Mouse (Mus musculus): Measurements from ENCODE around the gene Ddx23.

Gene Ddx23

GRCm38 (mm10) chr15:98608784-98609250 is 53.9 kb downstream of the Ddx23 start:
- DNase-seq (ENCODE audit: low read depth, low spot score): no peak

DNA sequence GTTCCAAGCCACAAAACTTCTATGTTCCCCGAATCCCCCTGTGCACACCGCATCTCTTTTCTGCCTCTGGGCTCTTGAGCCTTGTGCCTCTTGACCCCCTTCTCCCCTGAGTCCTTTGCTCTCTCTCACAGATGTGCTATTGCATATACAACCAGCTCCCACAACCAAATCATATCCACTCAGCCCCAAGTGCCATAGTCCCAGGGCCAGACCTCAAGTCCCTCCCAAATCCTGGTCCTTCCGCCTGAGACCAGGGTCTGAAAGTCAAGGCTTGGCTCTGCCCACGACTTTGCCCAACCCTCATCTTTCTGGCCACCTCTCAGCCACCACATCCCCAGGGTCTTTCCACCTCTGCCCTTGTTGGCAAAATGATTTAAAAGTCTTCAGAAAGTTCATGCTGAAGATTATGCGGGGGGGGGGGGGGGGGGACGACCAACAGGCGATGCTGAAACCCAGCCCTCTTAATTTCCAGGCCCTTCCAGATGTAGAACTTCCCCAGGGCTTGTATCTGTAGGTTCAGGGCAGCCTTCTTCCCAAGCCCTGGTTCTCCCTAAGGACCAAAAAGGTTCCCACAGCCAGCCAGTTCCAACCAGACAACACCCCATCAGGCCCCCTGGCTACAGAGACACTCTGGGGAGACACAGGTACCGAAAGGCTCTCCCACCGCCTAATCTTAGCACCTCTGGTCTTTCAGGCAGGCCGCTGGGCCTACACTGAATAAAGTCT is 54.5 kb downstream of the Ddx23 start:
- DNase-seq (ENCODE audit: low read depth, low spot score): no peak

- DNase-seq (ENCODE audit: low read depth, low spot score): no peak
Measured at GRCm38 (mm10) chr15:98607557-98607956, 55.1 kb downstream of the Ddx23 start.

GRCm38 (mm10) chr15:98606739-98607138 is 56.0 kb downstream of the Ddx23 start:
- DNase-seq (ENCODE audit: low read depth, low spot score): no peak

DNA sequence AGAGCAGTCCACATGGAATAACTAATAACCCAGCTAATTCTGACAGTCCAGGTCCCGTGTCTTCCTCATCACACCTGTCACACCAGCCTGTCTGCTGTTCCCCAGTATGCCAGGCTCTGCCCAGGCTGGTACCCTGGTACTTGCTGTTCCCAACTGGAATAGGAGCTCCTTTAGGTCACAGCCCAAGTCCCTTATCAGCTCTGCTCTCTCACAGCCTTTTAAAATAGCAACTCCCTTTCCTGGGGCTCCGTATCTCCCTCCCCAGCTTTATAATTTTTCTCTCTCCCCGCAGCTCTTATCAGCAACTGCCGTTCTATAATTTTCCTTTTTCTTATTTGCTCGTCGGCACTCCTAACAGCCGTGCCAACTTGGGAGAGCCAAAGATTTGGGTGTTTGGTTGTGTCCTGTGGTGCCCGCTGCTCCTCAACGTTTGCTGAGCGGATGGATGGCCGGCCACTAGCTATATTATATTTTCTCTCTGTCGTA is 56.6 kb downstream of the Ddx23 start:
- DNase-seq (ENCODE audit: low read depth, low spot score): no peak

- no peak for DNase-seq (ENCODE audit: low read depth, low spot score)
Measured at GRCm38 (mm10) chr15:98604041-98604575, 58.6 kb downstream of the Ddx23 start.

DNA sequence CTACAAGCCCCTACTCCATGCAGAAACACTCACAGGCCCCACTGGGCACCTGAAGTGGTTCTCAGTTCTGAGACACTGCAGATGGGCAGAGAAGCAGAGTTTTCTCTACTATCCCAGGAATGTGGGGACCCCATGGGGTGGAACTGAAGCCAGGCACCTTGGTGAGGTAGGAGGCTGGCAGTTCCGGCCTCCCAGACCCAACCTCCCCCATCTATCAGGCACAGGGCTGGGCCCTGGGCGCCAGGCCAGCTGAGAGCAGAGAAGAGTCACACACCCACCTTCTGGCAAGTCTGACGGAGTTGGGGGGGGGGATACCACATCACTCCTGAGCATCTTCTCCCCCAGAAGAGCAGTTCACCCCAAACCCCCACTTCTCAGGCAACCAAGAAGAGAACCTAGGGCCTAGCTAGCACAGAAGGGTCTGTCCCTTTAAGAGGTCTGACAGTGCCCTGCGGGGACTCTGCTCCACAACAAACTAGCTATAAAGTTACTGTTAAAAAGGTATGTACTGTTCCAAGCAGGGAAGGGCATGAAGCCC is 59.7 kb downstream of the Ddx23 start:
- DNase-seq (ENCODE audit: low read depth, low spot score): no peak

DNA sequence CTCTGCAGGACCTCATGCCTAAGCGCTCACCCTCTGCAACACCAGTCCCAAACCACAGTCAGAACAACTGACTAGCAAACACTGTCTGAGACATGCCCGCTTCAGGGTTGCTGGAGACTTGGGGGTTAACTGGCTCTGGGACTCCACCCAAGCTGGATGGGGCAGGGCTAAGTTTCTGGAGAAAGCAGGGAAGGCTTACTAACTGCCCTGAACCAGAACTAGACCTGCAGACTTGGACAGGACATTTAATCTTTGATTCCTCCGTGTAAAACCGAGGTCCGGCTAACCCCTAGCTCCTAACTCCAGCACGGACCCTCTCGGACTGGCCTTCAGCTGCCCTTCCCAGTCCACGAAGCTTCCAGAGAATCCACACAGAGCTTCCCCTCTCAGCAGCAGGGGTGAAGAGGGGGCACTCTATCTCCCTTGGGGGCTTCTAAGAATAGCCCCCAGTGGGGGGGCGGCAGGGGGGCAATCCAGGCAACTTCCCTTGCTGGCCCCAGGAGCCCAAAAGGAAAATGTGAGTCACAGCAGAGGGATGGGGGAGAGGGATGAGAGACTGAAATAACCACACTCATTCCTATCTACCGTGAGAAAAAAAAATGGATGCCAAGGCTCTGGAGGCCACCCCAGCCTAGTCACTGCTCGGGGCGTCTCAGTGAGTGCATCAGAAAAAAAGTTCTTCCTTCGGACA is 60.4 kb downstream of the Ddx23 start:
- no peak for DNase-seq (ENCODE audit: low read depth, low spot score)

GRCm38 (mm10) chr15:98601832-98602190 is 60.9 kb downstream of the Ddx23 start:
- DNase-seq (ENCODE audit: low read depth, low spot score): no peak

DNA sequence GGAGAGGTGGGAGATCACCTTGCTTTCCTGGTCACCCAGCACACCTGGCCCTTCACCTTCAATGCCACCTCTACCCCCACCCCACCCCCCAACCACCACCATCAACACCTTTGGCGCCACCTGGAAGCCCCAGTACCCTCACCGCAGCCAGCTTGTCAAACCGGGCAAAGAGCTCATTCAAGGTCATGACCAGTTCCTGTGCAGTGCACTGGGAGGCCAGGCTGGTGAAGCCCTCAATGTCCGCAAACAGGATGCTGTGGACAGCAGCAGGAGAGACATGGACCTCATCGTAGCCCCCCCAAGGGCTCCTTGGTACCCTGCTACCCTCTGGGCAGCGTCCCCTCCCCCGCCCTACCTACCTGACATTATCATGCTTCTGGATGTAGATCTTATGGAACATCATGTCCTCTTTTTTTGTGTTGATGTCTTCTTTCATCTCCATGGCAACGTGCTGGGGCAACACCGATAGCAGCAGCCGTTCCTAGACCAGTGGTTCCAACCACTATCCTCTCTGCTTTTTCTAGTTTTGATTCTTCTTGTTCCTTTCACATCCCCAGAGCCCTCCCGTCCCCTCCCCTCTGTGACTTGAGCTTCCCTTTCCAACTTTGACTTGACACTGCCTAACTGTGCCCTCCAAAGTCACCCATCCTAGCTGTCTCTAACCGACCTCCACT is 62.5 kb downstream of the Ddx23 start:
- no peak for DNase-seq (ENCODE audit: low read depth, low spot score)

DNA sequence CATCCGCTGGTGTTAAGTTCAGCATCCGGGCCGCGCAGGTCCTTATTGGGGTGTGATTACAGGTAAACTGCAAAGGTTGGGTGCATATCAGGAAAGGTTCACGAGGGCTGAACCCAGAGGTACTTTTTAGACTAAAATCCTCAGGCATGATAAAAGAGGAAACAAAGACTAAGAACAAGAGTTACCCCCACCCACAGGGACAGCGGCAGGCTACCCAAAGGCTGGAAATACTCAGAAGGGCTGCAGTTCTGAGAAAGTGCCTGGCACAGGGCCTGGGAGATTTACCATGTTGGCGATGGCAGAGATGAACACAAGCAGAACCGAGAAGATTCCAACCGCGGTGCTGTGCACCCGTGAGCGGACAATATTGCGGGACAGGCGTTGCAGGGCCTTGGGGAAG is 66.1 kb downstream of the Ddx23 start:
- no peak for DNase-seq (ENCODE audit: low read depth, low spot score)
